Mouse (Mus musculus) E14TG2a.4 (cell line): Measurements from ENCODE around the gene Ebf1.

ENCODE experiments used
- CTCF ChIP-seq: conservative IDR thresholded peaks from 2 replicates; pipeline ENCODE4 v1.5.1; 2014; ENCODE audit warnings: low read length
- NANOG ChIP-seq: IDR thresholded peaks from 2 replicates; pipeline ENCODE4 v1.6.1; 2014; ENCODE audit warnings: borderline replicate concordance, low read length, mixed read lengths

GRCm38 (mm10) chr11:44923138-44923537 is 306.0 kb downstream of the Ebf1 start:
- TF ChIP-seq CTCF = no peak
- no peak for TF ChIP-seq NANOG
